Mouse (Mus musculus) frontal cortex, adult (tissue): ENCODE measurements at regions not wholly inside any gene's neighbourhood (a gene's known extent, or its start where the extent isn't known, plus 50 kb on each side); places are given as distances from the start of the nearest gene placed in this dataset.
A peak's percentile ranks its signal among the peaks of the same experiment; 100 is the strongest.

ENCODE experiments used
- ATAC-seq: cut with Nextera tagmentation; 2 replicates; pipeline ENCODE4 v1.9.2; 2017; ENCODE audit warnings: mild to moderate bottlenecking, moderate library complexity, mixed read lengths; ENCODE audit not compliant: low TSS enrichment

- no peak for ATAC-seq
Observed at GRCm38 (mm10) chr11:14350444-14351135, 248.5 kb upstream of the Pom121l12 start.

DNA sequence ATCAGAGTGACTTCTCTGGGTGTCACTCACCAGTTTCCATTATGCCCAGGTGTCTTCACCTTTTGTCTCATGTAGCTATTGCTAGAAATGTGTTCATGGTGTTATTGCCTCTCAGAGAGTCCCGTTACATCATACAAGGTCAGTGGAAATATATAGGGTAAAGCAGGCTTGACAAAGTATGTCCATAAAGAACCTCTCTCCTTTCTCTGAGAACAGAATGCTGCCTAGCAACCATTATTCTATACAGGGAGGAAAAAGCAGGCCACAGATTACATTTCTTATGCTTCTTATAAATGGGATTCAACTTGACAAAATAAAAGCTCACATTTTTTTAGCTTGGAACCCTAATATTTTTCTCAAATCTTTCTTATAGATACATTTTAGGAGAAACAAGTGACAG, 220.6 kb upstream of the Pom121l12 start:
- no peak for ATAC-seq

- ATAC-seq: no peak
Observed at GRCm38 (mm10) chr11:14379763-14380571, 219.1 kb upstream of the Pom121l12 start.

- ATAC-seq: no peak
Observed at GRCm38 (mm10) chr11:14380572-14380958, 218.5 kb upstream of the Pom121l12 start.

DNA sequence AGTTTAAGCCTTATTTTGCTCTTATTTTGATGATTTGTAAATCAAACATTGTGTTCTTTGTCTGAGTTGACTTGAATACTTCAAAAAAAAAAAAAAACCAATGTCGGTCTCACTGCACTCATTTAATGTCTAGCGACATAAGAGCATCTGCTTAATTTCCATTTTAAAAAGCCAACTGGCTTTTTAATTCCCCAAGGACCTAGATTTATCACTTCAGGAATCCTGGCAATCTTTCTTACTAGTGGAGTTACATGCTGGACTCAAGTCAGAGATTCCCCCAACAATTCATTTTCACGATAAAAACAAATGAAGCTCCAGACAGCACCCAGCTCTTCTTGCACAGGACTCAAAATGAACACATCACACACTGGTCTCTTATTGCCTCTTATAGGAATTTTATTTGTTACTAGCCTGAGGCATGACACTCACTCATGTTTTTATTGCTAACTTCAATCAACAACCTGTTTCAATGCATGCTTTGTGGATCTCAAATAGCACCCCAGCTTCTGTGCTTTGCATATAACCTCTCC, 212.0 kb upstream of the Pom121l12 start:
- no peak for ATAC-seq

DNA sequence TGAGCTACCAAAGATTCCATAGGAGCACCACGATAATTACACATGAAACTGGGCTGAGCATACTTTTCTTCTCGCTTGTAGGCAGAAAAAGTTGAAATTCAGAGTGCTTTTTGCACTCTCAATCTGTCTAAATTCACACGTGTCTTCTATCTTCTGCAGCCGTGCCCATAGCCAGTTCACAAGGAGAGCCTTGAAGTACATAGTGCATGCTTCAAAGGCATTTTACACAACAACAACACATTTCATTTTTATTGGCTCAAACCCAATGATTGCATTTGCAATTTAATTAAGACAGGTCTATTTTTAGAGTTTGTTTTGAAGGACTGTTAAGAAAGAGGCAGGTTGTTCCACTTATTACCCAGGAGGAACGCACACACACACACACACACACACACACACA, 211.4 kb upstream of the Pom121l12 start:
- ATAC-seq: peak; percentile 47; the same call in 1 of the 2 replicates
